Mouse (Mus musculus) heart, postnatal 36 days (tissue): ENCODE measurements around the gene Fam98c. TPM values are rescaled to one million over a fixed set of nuclear protein-coding genes. Genes with fewer than 3 reads are reported as not detected.
"Not testable (repeated sequence)": the region's sequence is repeated elsewhere in the genome, so short reads cannot be mapped to it uniquely, and the experiment has no call there.

ENCODE experiments used
- DNase-seq, 2 experiments: peaks; one replicate each; pipeline ENCODE4 v3.0.0; 2021 to 2022
- intact Hi-C: fragments of 180-260 bp; cut with DNase I; formaldehyde crosslinking; loops from one replicate; pipeline ENCODE4 v1.15.1; 2025
- total RNA-seq, 2 experiments: library from RNA; stranded (reverse); gene quantifications; 2 replicates each; pipeline ENCODE4 v1.2.3; 2021

Fam98c gene
- total RNA-seq, result 10 to 100 TPM; 10.6 to 12.0 TPM

DNA sequence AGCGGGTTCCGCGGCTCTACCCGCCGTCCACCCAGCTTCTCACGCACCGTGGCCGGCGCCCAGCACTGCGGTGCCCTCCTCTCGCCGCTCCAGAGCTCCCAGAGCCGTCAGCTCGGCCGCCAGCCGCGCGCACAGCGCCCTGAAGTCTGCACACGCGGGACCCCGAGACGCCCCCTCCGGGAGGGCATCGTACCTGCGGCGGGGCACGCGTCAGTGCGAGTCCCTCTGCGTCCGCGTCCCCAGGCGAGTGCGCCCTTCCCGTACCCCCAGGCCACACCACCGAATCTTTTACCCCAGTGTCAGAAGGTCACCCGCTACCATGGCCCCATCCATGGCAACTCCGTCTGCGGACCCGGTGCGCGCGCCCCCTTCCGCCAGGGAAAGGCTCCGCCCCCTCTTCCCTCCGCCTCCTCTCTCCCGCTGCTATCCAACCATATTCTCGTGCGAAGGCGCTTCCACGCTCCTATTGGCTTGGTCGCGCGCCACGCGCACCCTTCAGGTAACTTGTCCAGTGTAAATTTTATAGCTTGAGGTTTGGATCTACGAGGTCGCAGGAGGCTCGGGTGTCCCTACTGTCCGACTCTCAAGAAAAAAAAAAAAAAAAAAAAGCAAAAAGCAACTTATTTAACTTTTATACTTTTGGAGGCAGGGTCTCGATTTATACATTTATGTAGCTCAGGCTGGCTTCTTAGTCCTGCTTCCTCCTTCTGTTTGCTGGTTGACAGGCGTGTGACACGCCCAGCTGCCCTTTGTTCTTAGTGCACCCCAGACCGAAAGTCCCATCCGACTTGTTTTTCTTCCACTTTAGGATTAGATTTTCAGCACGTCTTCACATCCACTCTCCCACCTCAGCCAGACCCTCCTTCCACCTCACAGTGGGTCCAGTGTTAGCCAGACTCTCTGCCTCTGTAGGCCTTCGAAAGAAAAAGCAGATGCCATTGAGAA is at the start of gene Fam98c:
Gene Fam98c, minus strand, starts transcription at position 397 of the 945 bp plus-strand sequence.
- peak; percentile 83 for DNase-seq
- intact Hi-C loops, result no loop called here

DNA sequence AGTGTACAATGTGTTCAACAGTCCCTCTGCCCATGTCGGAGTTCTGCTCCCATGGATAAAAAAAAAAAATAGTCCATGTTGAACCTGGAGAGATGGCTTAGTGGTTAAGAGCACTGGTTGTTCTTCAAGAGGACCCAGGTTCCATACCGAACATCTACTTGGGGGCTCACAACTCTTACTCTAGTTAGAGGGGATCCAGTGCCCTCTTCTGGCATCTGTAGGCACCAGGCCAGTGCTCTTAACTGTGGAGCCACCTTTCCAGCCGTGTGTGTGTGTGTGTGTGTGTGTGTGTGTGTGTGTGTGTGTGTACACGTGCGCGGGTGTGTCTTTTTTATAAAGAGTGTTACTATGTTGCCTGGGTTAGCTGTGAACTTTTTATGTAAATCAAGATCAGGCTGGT is 46.5 kb upstream of the Fam98c start:
- intact Hi-C loops, result no loop called here
- no peak for DNase-seq

DNA sequence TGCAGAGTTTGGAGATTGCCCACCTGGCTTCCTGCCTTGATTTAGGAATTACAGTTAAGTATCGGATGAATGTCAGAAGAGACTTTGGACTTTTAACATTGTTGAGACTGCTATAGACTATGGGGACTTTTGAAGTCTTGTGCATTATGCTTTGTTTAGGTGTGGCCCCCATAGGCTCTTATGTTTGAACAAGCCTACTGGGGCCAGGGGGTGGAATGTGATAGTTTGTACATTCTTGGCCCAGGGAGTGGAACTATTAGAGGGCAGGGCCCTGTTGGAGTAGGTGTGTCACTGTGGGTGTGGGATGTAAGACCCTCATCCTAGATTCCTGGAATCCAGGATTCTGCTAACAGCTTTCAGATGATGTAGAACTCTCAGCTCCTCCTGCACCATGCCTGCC is 38.2 kb upstream of the Fam98c start:
- intact Hi-C loops, result not testable (repeated sequence)

DNA sequence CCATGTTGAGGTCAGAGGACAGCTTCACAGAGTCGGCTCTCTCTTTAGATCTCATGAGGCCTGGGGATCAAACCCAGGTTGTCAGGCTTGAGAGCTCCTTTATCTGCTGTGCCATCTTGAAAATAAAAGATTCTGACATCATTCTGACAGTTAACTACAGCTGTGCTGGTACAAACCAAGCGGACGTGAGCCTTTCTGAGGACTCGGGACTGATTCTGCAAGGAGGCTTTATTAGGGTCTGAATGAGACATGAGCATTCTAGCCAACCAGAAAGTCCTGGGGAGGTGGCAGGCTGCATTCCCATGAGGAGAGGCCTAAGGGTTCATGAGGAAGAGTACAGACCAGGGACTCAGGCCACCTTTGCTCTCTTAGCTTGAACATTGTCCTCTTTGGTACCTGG is 25.3 kb upstream of the Fam98c start:
- DNase-seq, result not testable (repeated sequence)
- intact Hi-C loops, result loop anchor here (2.0 to 5.0 kb wide), 3 partner anchors 51 to 115 kb away; partner anchors contain the start of gene Kcnk6

More for the DNA sequence above, 38.2 kb upstream of the Fam98c start:
- not testable (repeated sequence) for DNase-seq

DNA sequence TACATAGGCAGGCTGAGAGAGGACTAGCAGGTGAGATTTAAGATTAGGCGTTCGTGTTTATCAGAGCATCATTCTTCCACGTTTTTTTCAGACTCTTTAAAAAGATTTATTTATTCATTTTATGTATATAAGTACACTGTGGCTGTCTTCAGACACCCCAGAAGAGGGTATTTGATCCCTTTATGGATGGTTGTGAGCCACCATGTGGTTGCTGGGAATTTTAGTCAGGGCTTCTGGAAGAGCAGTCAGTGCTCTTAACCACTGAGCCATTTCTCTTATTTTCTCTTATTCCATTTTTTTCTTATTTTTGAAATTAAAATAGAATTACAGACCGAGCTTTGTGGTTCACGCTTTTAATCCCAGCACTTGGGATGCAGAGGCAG is 24.8 kb upstream of the Fam98c start:
- DNase-seq, result no peak
- intact Hi-C loops, result loop anchor here (2.0 to 5.0 kb wide), 3 partner anchors 51 to 116 kb away; partner anchors contain the start of gene Kcnk6

DNA sequence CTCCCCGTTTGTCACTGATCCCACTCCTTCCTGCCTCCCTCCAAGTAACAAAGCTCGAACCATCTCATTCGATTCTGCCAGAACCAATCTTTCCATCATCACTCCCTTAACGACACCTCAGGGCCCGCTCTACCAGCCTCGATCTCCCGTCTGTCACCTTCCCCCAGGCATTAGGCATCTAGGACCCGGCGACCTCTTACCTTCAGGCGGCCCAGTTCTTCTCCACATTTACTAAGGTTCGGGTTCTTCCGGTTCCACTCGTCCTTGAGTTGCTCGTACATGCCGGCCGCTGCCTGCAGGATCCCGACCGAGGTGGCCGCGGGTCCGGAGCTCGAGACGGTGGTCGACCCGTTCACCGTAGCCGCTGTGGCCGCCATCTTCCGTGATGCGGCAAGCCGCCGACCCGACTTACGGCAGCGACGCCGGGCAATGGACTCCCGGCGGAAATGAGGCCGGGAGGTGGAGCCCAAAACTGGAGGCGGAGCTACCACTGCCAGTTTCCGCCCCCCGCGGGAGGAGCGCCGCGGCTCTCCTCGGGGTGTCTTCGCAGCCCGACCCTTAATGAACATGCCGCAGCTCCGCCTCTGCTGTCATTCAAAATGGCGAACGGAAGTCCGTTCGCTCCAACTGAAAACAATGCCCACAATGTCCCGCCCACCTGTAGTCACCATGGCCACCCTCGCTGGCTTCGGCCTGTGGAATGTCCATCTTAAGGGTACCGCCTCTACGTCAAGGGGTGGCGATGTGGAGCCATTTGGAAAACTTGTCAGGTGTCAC is 24.2 kb upstream of the Fam98c start, which contains the start of gene Psmd8:
Gene Psmd8, minus strand, starts transcription at position 625 of the 777 bp plus-strand sequence.
- DNase-seq, result peak; percentile 96
- intact Hi-C loops, result loop anchor here (2.0 to 5.0 kb wide), 3 partner anchors 52 to 117 kb away; partner anchors contain the start of gene Kcnk6

DNA sequence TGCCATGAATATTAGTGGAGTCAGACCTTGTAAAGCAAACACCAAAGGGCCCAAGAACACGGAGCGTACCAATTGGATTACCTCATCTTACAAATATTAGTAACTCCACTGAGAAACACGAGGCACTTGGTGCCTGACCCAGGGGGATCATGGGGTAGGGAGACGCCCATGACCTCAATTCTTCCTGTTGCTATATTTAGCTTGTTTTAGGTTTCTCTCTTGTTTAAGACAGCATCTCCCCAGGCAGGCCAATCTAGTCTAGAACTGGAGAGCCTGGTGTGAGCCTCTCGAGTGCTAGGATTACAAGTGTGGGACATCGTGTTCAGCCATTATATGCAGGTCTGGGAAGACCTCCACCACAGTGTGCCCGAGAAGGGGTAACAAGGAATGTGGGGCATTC is 23.3 kb upstream of the Fam98c start:
- DNase-seq, result no peak
- intact Hi-C loops, result loop anchor here (10.0 kb wide), 2 partner anchors 345 to 415 kb away; partner anchors contain the start of genes Nfkbib and Sirt2

DNA sequence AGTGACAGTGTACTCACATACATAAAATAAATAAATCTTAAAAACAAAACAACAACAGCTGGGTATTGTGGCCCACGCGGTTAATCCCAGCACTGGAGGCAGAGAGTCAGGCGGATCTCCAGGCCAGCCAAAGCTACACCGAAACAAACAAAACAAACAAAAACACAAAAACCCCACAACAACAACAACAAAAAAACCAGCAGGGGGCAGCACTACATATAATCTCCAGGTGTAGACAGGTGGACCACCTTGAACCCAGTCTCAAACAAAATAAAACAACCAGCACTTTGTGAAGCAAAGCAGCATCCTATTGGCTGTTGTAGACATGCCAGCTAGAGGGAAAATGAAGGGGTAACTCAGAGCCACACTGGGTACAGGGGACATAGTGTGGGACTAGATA is 22.1 kb upstream of the Fam98c start:
- intact Hi-C loops, result loop anchor here (10.0 kb wide), 2 partner anchors 347 to 413 kb away; partner anchors contain the start of genes Nfkbib and Sirt2
- no peak for DNase-seq

GRCm38 (mm10) chr7:29172390-29173016 is 16.5 kb upstream of the Fam98c start:
- DNase-seq, result no peak
- intact Hi-C loops, result loop anchor here (10.0 kb wide), 2 partner anchors 352 to 408 kb away; partner anchors contain the start of genes Nfkbib and Sirt2

DNA sequence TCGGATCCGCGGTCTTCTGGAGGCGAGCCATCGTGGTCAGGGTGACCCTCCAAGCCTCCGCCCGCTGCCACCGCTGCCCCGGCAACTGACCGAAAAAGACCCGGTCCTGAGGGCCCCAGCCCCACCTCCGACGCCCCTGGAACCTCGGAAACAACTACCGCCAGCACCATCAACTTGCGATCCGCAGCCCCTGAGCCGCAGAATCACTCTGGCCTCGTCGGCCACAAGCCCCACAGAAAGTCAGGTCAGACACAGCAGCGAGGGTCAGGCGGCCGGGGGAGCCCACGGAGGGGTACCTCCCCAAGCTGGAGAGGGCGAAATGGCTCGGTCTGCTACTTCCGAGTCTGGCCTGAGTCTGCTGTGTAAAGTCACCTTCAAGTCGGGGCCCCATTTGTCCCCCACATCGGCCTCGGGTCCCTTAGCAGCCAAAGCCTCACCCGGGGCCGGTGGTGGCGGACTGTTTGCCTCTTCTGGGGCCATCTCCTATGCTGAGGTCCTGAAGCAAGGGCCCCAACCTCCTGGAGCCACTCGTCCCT is 15.6 kb upstream of the Fam98c start:
- intact Hi-C loops, result loop anchor here (10.0 kb wide), 2 partner anchors 353 to 407 kb away; partner anchors contain the start of genes Nfkbib and Sirt2
- no peak for DNase-seq

- DNase-seq, result peak in 1 of 2 experiments; percentile 24
- intact Hi-C loops, result loop anchor here (10.0 kb wide), 2 partner anchors 354 to 406 kb away; partner anchors contain the start of genes Nfkbib and Sirt2
Measured at GRCm38 (mm10) chr7:29170755-29171561, 14.9 kb upstream of the Fam98c start.

- intact Hi-C loops, result loop anchor here (10.0 kb wide), 2 partner anchors 355 to 405 kb away; partner anchors contain the start of genes Nfkbib and Sirt2
- peak; percentile 79 to 83 for DNase-seq
Measured at GRCm38 (mm10) chr7:29170066-29170754, 14.2 kb upstream of the Fam98c start, which contains the start of the genes Ggn and Spred3. Ggn (plus strand) TSS chr7:29170210. Spred3 (minus strand) TSS chr7:29170411.

- intact Hi-C loops, result loop anchor here (10.0 kb wide), 2 partner anchors 355 to 405 kb away; partner anchors contain the start of genes Nfkbib and Sirt2
Measured at GRCm38 (mm10) chr7:29169231-29170065, 13.4 kb upstream of the Fam98c start.

GRCm38 (mm10) chr7:29168791-29169230 is 12.8 kb upstream of the Fam98c start:
- DNase-seq, result no peak
- intact Hi-C loops, result no loop called here

More at GRCm38 (mm10) chr7:29169231-29170065, 13.4 kb upstream of the Fam98c start:
- DNase-seq, result peak; percentile 77

DNA sequence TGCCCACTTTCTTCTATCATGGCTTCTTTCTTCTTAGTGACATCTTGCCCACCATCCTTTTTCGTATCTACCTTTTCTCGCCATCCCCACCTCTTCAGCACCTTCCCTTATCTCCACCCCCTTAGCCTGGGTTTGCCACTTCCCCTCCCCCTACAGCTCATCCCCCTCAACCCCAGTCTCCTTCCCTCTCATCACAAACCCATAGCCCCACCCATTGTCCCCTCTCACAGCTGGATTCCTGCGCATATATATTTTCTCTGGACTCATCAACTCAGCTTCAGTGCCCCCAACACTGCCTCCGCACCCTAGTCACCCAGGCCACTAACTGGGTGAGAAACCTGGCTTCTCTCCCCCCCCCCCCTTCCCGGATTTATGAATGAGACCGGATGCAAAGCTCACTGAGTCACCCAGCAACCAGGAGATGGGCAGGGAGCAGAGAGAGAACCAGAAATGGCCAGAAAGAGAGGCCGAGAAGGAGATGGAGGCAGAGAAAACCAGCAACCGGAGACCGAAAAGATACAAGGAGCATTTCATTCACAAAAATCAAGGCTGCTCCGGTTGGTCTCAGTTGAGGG is 12.2 kb upstream of the Fam98c start:
- intact Hi-C loops, result no loop called here
- DNase-seq, result no peak

DNA sequence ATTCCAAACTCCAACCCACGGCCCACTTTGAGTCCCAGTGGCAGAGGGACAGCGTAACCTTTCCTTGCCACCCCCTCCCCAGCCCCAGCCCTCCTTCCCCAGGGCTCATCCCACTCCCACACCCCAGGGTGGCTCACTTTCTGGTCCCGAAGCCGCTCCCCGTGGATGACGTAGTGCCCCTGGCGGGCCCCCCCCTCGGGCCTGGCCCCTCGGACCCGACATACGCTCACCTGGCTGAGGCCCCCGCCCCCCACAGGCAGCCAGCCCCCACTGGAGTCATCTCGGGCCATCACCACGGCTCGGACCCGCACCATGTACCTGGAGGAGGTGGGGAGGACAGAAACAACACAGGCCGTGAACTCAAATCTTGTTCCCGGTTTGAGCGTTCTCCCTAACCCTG is 11.6 kb upstream of the Fam98c start:
- intact Hi-C loops, result no loop called here
- DNase-seq, result no peak
